Mouse (Mus musculus) natural killer cell, adult 2 months (primary cell): ENCODE data around the gene Olfr629.
"Not testable (repeated sequence)": the region's sequence is repeated elsewhere in the genome, so short reads cannot be mapped to it uniquely, and the experiment has no call there.

Experiments used
- DNase-seq, 2 experiments: peaks; one replicate each; pipeline ENCODE4 v3.0.0; 2022; ENCODE audit warnings: low spot score in 2 of 2

Gene Olfr629

DNA sequence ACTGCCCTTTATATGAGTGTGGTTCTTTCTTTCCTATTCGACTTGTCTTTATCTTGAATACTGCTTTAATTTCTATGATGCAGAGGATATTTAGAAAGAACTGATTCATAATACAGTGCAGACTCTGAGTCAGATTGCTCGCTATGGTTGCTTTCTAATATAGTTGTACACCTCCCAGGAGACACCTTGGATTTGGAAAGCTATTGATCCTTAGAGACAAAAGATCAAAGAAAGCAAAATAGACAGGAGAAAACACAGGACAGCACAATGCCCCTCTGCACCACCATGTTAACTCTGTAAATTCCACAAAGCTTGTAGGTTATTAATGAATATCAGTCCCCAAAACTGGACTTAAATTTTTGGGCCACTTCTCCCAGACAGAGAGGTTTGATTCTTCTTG, at the start of gene Olfr629:
Gene Olfr629, minus strand, starts transcription at position 101 of the 400 bp plus-strand sequence.
- no peak for DNase-seq

DNA sequence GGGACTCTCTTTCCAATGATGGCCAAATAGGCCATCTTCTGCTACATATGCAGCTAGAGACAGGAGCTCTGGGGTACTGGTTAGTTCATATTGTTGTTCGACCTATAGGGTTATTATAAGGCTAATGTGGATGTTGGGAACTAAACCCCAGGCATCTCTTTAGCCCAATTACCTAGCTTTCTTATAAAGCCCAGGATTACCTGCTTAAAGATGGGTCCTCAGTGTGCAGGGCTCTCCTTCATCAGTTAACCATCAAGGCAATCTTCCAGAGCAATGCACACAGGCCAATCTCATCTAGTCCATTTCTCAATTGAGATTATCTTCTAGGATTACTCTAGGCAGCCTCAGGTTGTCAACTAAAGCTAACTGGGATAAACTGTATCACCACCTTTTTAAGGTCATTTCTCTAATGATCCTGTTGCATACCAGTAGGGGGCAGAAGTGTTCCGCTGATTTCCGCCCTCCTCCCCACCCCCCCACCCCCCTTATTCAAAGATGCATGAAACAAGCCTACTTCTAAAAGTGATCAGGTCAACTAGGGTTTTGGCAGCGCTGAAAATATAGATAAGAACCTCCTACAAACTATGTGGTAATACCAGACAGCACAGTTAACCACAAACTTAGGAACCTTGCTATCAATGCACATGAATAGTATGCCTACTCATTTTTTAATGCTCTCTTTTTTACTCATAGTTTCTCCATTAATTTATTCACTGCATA, 48.1 kb upstream of the Olfr629 start:
- DNase-seq, result no peak

DNA sequence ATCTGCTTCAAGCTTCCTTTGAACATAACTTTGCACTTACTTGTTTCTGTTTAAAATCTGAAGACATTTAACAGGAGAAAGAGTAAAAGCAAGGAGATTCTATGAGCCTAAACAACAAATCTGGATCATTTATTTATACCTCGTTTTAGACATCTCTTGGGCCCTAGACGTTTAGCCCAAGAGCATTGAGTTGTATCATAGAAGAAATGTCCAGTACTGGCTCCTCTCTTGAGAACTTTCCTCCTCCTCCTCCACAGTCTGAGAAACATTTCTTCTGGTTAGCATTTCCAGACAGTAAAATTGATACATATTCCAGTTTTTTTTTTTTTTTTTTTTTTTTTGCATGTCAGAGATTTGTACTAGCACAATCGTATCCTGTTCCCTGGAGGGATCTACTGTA, 47.0 kb upstream of the Olfr629 start, which contains the start of gene Olfr67:
Gene Olfr67, minus strand, starts transcription at position 101 of the 400 bp plus-strand sequence.
- no peak for DNase-seq

DNA sequence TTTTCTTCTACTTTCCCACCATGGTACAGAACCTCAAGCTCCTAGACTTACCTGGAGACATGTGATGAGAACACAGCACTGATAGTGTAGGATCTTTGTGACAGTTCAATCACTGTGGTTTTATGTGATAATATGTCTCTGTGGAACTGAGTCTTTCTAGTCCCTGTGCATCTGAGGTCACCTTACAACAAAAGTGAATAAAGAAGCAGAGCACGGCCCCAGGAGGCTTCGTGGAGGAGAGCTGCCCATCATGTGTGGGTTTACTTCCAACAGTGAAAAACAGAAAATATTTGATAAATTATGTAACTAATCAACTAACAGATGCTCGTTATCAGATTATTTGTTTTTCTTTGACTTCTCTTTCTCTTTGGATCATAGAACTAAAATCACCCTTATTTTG, 34.9 kb upstream of the Olfr629 start, which contains the start of gene Olfr68:
Gene Olfr68, minus strand, starts transcription at position 101 of the 400 bp plus-strand sequence.
- DNase-seq, result no peak

DNA sequence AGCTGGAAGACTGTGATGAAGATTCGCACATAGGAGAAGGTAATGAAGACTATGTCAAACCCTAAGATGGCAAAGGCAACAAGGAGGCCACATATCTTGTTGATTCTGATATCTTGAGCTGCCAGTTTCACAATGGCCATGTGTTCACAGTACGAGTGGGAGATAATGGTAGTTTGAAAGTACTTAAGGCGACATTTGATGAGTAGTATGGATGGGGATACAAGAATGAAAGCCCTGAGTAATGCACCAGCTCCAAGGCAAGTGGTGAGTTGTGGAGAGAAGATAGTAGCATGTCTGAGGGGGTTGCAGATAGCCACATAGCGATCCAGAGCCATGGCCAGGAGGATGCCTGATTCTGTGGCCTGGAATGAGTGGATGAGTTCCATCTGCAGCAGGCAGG, 32.9 kb upstream of the Olfr629 start:
- DNase-seq, result not testable (repeated sequence)

DNA sequence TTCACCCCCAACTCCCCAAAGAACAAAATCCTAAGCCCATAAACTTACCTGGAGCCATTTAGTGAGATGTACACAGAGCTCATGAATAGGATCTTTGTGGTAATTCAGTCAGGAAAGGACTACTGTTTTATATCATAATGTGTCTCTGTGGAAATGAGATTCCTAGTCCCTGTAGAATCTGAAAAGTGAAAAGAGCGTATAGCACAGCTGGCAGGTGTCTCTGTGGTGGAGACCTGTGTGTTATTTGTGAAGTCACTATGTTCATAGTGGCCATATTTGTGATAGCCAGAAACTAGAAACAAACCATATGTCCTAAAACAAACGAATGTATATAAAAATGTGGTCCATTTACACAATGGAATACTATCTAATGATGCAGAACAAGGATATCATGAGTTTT, 26.8 kb upstream of the Olfr629 start, which contains the start of gene Olfr69:
Gene Olfr69, minus strand, starts transcription at position 101 of the 400 bp plus-strand sequence.
- DNase-seq, result no peak

DNA sequence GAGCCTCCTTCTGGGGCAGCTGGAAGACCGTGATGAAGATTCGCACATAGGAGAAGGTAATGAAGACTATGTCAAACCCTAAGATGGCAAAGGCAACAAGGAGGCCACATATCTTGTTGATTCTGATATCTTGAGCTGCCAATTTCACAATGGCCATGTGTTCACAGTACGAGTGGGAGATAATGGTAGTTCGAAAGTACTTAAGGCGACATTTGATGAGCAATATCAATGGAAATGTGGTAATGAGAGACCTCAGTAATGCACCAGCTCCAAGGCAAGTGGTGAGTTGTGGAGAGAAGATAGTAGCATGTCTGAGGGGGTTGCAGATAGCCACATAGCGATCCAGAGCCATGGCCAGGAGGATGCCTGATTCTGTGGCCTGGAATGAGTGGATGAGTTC, 22.9 kb upstream of the Olfr629 start:
- not testable (repeated sequence) for DNase-seq

DNA sequence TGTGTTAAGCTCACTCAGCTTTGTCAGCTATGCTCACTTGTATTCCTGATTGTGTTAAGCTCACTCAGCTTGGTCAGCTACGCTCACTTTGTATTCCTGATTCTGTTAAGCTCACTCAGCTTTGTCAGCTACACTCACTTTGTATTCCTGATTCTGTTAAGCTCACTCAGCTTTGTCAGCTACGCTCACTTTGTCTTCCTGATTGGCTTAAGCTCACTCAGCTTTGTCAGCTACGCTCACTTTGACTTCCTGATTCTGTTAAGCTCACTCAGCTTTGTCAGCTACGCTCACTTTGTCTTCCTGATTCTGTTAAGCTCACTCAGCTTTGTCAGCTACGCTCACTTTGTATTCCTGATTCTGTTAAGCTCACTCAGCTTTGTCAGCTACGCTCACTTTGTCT, 17.5 kb upstream of the Olfr629 start:
- not testable (repeated sequence) for DNase-seq

DNA sequence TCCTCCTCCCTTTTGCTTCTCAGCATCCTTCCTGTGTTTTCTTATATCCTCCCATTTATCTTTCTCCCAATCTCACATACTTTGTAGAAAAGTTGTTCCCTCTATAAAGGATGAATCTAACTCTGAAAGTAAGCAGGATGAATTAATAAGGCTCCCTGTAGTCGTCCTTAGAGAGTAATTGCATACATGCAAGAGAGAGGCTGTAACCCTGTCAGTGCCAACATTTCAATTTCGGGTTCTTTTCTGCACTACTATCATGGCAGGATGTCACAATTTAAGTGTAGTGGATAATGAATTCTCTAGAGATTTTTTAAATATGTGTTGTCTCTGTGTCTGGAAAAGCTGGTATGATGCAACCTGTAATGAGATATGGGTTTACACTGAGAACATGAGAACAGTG, 12.5 kb upstream of the Olfr629 start, which contains the start of gene Olfr630:
Gene Olfr630, minus strand, starts transcription at position 101 of the 400 bp plus-strand sequence.
- no peak for DNase-seq

DNA sequence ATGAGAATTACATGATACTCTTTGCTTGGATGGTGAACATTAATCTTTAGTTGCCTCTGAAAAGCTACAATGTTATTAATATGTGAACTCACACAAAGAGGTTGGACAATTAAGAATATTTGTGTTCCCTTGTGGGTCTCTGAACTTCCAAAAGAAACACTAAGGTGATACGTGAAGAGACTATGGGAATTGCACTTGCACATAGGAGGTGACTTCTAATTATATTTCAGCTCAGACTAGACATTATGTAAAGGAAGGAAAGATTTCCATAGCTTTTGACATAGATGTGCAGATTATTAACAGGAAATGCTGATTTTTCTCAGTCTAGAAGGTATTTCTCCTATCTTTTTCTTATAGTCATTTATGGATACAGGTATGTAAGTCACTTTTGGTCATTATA, 14.7 kb downstream of the Olfr629 start, which contains the start of gene Olfr628:
Gene Olfr628, plus strand, starts transcription at position 301 of the 400 bp plus-strand sequence.
- DNase-seq, result no peak

DNA sequence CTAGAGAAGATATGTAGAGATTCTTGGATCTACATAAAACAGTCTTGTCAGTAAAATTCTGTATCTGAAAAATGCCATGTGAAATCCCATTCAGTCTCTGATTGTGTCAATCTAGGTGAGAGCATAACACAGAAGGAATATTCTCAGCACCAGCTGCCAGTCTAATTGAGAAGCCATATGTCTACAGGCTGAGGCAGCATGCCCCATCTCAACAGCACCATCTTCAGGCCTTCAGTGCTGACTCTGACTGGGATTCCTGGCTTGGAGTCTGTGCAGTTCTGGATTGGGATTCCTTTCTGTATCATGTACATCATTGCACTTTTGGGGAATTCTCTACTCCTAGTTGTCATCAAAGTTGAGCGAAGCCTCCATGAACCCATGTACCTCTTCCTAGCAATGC, 28.3 kb downstream of the Olfr629 start:
- not testable (repeated sequence) for DNase-seq

DNA sequence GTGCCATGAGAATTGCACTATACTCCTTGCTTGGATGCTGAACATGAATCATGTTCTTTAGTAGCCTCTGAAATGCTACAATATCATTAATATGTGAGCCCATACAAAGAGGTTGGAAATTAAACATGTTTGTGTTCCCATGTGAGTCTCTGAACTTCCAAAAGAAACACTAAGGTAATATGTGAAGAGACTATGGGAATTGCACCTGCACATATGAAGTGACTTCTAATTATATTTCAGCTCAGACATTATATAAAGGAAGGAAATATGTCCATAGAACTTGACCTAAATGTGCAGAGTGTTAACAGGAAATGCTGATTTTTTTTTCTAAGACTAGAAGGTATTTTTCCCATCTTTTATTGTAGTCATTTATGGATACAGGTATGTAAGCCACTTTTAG, 30.4 kb downstream of the Olfr629 start, which contains the start of gene Olfr243:
Gene Olfr243, plus strand, starts transcription at position 301 of the 400 bp plus-strand sequence.
- no peak for DNase-seq

DNA sequence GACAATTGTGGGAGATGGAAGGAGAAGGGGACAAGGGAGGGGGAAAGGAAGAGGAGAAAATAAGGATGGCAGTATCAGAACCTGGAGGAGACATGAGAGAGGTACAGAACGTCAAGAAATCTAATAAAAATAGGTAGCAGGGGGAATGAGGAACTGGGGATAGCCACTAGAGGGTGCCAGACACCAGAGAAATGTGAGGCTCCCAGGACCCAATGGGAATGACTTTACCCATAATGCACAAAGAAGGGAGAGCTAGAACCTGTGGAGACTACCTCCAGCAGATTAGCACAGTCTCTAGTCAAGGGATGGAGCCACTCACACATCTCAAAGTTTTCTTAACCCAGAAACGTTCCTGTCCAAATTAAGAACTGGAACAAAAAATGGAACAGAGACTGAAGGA, 32.7 kb downstream of the Olfr629 start:
- DNase-seq, result no peak

DNA sequence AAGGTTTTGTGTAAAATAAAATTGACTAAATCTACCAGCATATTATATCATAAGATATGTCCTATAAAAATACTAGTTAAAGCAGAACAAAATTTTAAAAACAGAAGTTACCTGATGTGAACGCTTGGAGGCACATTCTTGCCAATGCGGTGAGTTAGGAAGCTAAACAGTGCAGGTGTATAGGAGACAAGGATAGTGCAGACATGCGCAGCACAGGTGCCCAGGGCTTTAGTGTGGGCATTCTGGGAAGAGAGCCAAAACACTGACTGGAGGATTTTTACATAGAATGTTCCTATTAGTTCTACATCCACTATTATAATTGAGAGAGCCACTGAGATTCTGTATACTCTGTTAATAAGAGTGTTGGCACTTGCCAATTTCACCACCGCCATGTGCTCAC, 45.3 kb downstream of the Olfr629 start:
- DNase-seq, result no peak
